Mouse (Mus musculus): ENCODE data around the gene Rps24.
"Not testable (repeated sequence)": the region's sequence is repeated elsewhere in the genome, so short reads cannot be mapped to it uniquely, and the experiment has no call there.

Gene Rps24

GRCm38 (mm10) chr14:24486773-24487227 lies at the start of gene Rps24, which contains the start of gene Polr3a:
Gene Rps24, plus strand, starts transcription at chr14:24487125.
Gene Polr3a, minus strand, starts transcription at chr14:24487058.
- in situ Hi-C loops (cut with MboI; ENCODE audit: low pct_unique_long_range_greater_than_20kb in 1 of 2, low sequenced_read_pairs in 2 of 2, unreplicated experiment in 1 of 2), result loop anchor here in 1 of 2 experiments (10.0 to 25.0 kb wide), 2 partner anchors 182 to 349 kb away; no protein-coding TSS in a partner anchor

GRCm38 (mm10) chr14:24443529-24443928 lies 43.4 kb upstream of the Rps24 start:
- in situ Hi-C loops (cut with MboI; ENCODE audit: low pct_unique_long_range_greater_than_20kb in 1 of 2, low sequenced_read_pairs in 2 of 2, unreplicated experiment in 1 of 2), result not testable (repeated sequence)

GRCm38 (mm10) chr14:24458191-24458590 lies 28.7 kb upstream of the Rps24 start:
- in situ Hi-C loops (cut with MboI; ENCODE audit: low pct_unique_long_range_greater_than_20kb in 1 of 2, low sequenced_read_pairs in 2 of 2, unreplicated experiment in 1 of 2), result no loop called here

- in situ Hi-C loops (cut with MboI; ENCODE audit: low pct_unique_long_range_greater_than_20kb in 1 of 2, low sequenced_read_pairs in 2 of 2, unreplicated experiment in 1 of 2), result no loop called here
Measured at GRCm38 (mm10) chr14:24468806-24469205, 18.1 kb upstream of the Rps24 start.

- in situ Hi-C loops (cut with MboI; ENCODE audit: low pct_unique_long_range_greater_than_20kb in 1 of 2, low sequenced_read_pairs in 2 of 2, unreplicated experiment in 1 of 2), result loop anchor here in 1 of 2 experiments (10.0 to 25.0 kb wide), 2 partner anchors 182 to 349 kb away; no protein-coding TSS in a partner anchor
Measured at GRCm38 (mm10) chr14:24486241-24486767, 621 bp upstream of the Rps24 start.

GRCm38 (mm10) chr14:24489772-24490171 lies 2.8 kb downstream of the Rps24 start:
- in situ Hi-C loops (cut with MboI; ENCODE audit: low pct_unique_long_range_greater_than_20kb in 1 of 2, low sequenced_read_pairs in 2 of 2, unreplicated experiment in 1 of 2), result loop anchor here in 1 of 2 experiments (10.0 to 25.0 kb wide), 2 partner anchors 185 to 352 kb away; no protein-coding TSS in a partner anchor

- in situ Hi-C loops (cut with MboI; ENCODE audit: low pct_unique_long_range_greater_than_20kb in 1 of 2, low sequenced_read_pairs in 2 of 2, unreplicated experiment in 1 of 2), result loop anchor here in 1 of 2 experiments (25.0 kb wide), 1 partner anchor 353 kb away; no protein-coding TSS in a partner anchor
Measured at GRCm38 (mm10) chr14:24490468-24491265, 3.7 kb downstream of the Rps24 start.

GRCm38 (mm10) chr14:24491266-24491981 lies 4.5 kb downstream of the Rps24 start:
- in situ Hi-C loops (cut with MboI; ENCODE audit: low pct_unique_long_range_greater_than_20kb in 1 of 2, low sequenced_read_pairs in 2 of 2, unreplicated experiment in 1 of 2), result loop anchor here in 1 of 2 experiments (25.0 kb wide), 1 partner anchor 354 kb away; no protein-coding TSS in a partner anchor

GRCm38 (mm10) chr14:24493256-24493655 lies 6.3 kb downstream of the Rps24 start:
- in situ Hi-C loops (cut with MboI; ENCODE audit: low pct_unique_long_range_greater_than_20kb in 1 of 2, low sequenced_read_pairs in 2 of 2, unreplicated experiment in 1 of 2), result loop anchor here in 1 of 2 experiments (25.0 kb wide), 1 partner anchor 356 kb away; no protein-coding TSS in a partner anchor

- in situ Hi-C loops (cut with MboI; ENCODE audit: low pct_unique_long_range_greater_than_20kb in 1 of 2, low sequenced_read_pairs in 2 of 2, unreplicated experiment in 1 of 2), result loop anchor here in 1 of 2 experiments (25.0 kb wide), 1 partner anchor 359 kb away; no protein-coding TSS in a partner anchor
Measured at GRCm38 (mm10) chr14:24496507-24496906, 9.6 kb downstream of the Rps24 start.

- in situ Hi-C loops (cut with MboI; ENCODE audit: low pct_unique_long_range_greater_than_20kb in 1 of 2, low sequenced_read_pairs in 2 of 2, unreplicated experiment in 1 of 2), result loop anchor here in 1 of 2 experiments (25.0 kb wide), 1 partner anchor 360 kb away; no protein-coding TSS in a partner anchor
Measured at GRCm38 (mm10) chr14:24497443-24497842, 10.5 kb downstream of the Rps24 start.

GRCm38 (mm10) chr14:24498561-24499255 lies 11.8 kb downstream of the Rps24 start:
- in situ Hi-C loops (cut with MboI; ENCODE audit: low pct_unique_long_range_greater_than_20kb in 1 of 2, low sequenced_read_pairs in 2 of 2, unreplicated experiment in 1 of 2), result loop anchor here in 1 of 2 experiments (25.0 kb wide), 1 partner anchor 361 kb away; no protein-coding TSS in a partner anchor

GRCm38 (mm10) chr14:24499478-24499877 lies 12.6 kb downstream of the Rps24 start:
- in situ Hi-C loops (cut with MboI; ENCODE audit: low pct_unique_long_range_greater_than_20kb in 1 of 2, low sequenced_read_pairs in 2 of 2, unreplicated experiment in 1 of 2), result loop anchor here in 1 of 2 experiments (25.0 kb wide), 1 partner anchor 362 kb away; no protein-coding TSS in a partner anchor

GRCm38 (mm10) chr14:24500091-24500844 lies 13.3 kb downstream of the Rps24 start:
- in situ Hi-C loops (cut with MboI; ENCODE audit: low pct_unique_long_range_greater_than_20kb in 1 of 2, low sequenced_read_pairs in 2 of 2, unreplicated experiment in 1 of 2), result loop anchor here in 1 of 2 experiments (10.0 kb wide), 1 partner anchor 85 kb away; no protein-coding TSS in a partner anchor

- in situ Hi-C loops (cut with MboI; ENCODE audit: low pct_unique_long_range_greater_than_20kb in 1 of 2, low sequenced_read_pairs in 2 of 2, unreplicated experiment in 1 of 2), result loop anchor here in 1 of 2 experiments (10.0 kb wide), 1 partner anchor 84 kb away; no protein-coding TSS in a partner anchor
Measured at GRCm38 (mm10) chr14:24500845-24501186, 13.9 kb downstream of the Rps24 start.

GRCm38 (mm10) chr14:24501256-24501655 lies 14.3 kb downstream of the Rps24 start:
- in situ Hi-C loops (cut with MboI; ENCODE audit: low pct_unique_long_range_greater_than_20kb in 1 of 2, low sequenced_read_pairs in 2 of 2, unreplicated experiment in 1 of 2), result loop anchor here in 1 of 2 experiments (10.0 kb wide), 1 partner anchor 84 kb away; no protein-coding TSS in a partner anchor
